Mouse (Mus musculus) C2C12 (cell line): Measurements from ENCODE around the gene Olfr844. TPM values are rescaled to one million over a fixed set of nuclear protein-coding genes. Genes with fewer than 3 reads are reported as not detected.

ENCODE experiments used
- H3K27me3 ChIP-seq: one replicate; pipeline ENCODE4 v1.6.1; 2011; ENCODE audit not compliant: control insufficient read depth, insufficient read depth, insufficient read length
- H3K36me3 ChIP-seq: one replicate; pipeline ENCODE4 v1.6.1; 2011; ENCODE audit not compliant: control insufficient read depth, insufficient read depth
- H3K4me3 ChIP-seq: one replicate; pipeline ENCODE4 v1.5.1; 2011; ENCODE audit warnings: mild to moderate bottlenecking, control low read depth; ENCODE audit not compliant: poor library complexity, insufficient read depth, severe bottlenecking
- H3K79me2 ChIP-seq: one replicate; pipeline ENCODE4 v1.6.1; 2011; ENCODE audit not compliant: control insufficient read depth, insufficient read depth
- H3K79me3 ChIP-seq: one replicate; pipeline ENCODE4 v1.6.1; 2011; ENCODE audit warnings: low read depth, control low read depth
- H3ac ChIP-seq: one replicate; pipeline ENCODE3; 2011; ENCODE audit warnings: low read depth; ENCODE audit not compliant: control insufficient read depth, insufficient read length
- CEBPB ChIP-seq: IDR thresholded peaks from one replicate; pipeline ENCODE4 v1.6.1; 2011; ENCODE audit warnings: low read depth, mild to moderate bottlenecking, control low read depth, moderate library complexity
- CTCF ChIP-seq: IDR thresholded peaks from one replicate; pipeline ENCODE4 v1.5.1; 2011; ENCODE audit not compliant: control insufficient read depth, insufficient read depth, insufficient read length
- FOSL1 ChIP-seq: IDR thresholded peaks from one replicate; pipeline ENCODE4 v1.8.0; 2011; ENCODE audit warnings: mild to moderate bottlenecking, low read length; ENCODE audit not compliant: poor library complexity, insufficient read depth, severe bottlenecking
- MAX ChIP-seq: IDR thresholded peaks from one replicate; pipeline ENCODE4 v1.6.1; 2011; ENCODE audit warnings: mild to moderate bottlenecking, control low read depth
- MYOD1 ChIP-seq: IDR thresholded peaks from one replicate; pipeline ENCODE4 v1.6.1; 2011; ENCODE audit warnings: low read depth; ENCODE audit not compliant: control insufficient read depth, insufficient read length
- MYOG ChIP-seq: IDR thresholded peaks from one replicate; pipeline ENCODE4 v1.6.1; 2011; ENCODE audit not compliant: control insufficient read depth, insufficient read length; ENCODE audit errors: extremely low read depth
- USF1 ChIP-seq: IDR thresholded peaks from one replicate; pipeline ENCODE4 v1.6.1; 2011; ENCODE audit warnings: low read depth, mild to moderate bottlenecking, control low read depth, moderate library complexity
- long read RNA-seq, 2 experiments: library from polyadenylated mRNA; unstranded; transcript quantifications; one replicate each; pipeline ENCODE4 v2.0.0; 2019 to 2020
- polyA plus RNA-seq: library from polyadenylated mRNA; unstranded; fragments of >200 nt; fragmentation: generic; extraction: Trizol; gene quantifications from one replicate; pipeline ENCODE4 v1.2.1, GENCODE M21; 2012; ENCODE audit warnings: missing spikeins

The Olfr844 gene
- not detected for polyA plus RNA-seq
- long read RNA-seq, experiment 1: 0 reads
- long read RNA-seq, experiment 2: 0 reads

DNA sequence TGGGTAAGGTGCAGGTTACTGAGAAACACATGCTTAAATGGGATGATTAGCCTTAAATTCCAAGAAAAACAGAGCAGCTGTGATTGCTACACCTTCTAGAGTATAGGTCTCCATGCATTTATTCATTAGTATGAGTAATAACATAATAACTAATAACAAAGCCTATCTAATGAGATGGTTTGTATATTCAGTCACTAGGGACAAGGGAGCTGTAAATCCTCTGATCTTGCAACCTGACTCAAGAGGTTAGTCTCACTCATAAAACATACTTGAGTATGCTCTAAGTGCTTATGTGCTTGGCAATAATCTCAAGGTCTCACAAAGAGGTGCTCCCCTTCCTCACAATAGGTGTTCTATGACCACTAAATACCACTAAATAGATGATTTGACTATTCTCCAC, at the start of gene Olfr844:
Gene Olfr844 (plus strand): TSS at position 301 of the 400 bp plus-strand sequence.
- Histone ChIP-seq H3K36me3 (no peaks in the 10 kb centered on the region), H3K27me3 (no peaks in the 10 kb centered on the region), H3K79me2 (no peaks in the 10 kb centered on the region), H3K79me3 (no peaks in the 10 kb centered on the region), H3K4me3 (no peak within 1 kb of the TSS), H3ac (no peak within 1 kb of the TSS)
- no peak for TF ChIP-seq CTCF
- no peak for TF ChIP-seq FOSL1
- TF ChIP-seq MYOD1: no peak
- TF ChIP-seq MAX: no peak
- no peak for TF ChIP-seq USF1

DNA sequence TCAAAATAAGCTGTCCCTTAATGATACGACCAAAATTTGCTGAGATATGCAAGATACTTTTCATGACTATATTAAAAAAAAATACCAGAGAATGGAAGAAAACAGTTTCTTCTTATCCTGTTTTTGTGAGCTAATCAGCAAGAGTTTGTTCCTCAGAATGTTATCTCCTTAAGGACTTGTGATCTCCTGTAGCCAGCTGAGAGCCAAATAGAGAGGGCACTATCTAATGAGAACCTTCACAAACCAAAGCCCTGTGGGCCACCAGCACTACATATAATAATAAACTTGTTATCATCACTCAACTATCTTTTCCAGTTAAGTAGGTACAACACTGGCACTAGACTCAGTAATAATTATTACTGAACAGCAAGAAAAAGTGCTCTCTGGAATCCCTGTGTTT, 20.0 kb downstream of the Olfr844 start, which contains the start of gene Olfr845:
Gene Olfr845 (plus strand): TSS at position 301 of the 400 bp plus-strand sequence.
- Histone ChIP-seq H3K36me3 (no peaks in the 10 kb centered on the region), H3K4me3 (no peak within 1 kb of the TSS), H3K79me2 (no peaks in the 10 kb centered on the region)

DNA sequence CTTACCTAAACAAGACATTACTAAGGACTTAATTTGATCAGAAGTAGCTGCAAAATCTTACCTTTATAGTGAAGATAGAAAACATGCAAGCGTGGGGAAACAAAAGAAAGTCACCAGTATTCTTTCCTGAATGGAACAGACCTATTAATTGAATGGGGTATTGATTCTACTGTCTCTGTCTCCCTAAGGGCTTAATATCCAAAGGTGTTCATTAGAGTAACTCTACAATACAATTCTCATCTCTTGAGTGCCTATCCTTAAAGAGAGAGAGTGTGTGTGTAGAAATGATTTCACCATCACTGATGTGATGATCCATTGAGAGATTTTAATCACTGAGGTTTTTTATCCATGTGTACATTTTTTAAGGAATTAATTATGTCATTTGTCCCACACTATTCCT, 47.8 kb downstream of the Olfr844 start, which contains the start of gene Olfr846:
Gene Olfr846 (minus strand): TSS at position 101 of the 400 bp plus-strand sequence.
- TF ChIP-seq CEBPB: no peak
- no peak for TF ChIP-seq FOSL1
- no peak for TF ChIP-seq MAX
- TF ChIP-seq MYOG: no peak
- no peak for TF ChIP-seq USF1
- TF ChIP-seq MYOD1: no peak
- TF ChIP-seq CTCF: no peak
- Histone ChIP-seq H3K27me3 (no peaks in the 10 kb centered on the region), H3K79me2 (no peaks in the 10 kb centered on the region), H3K79me3 (no peaks in the 10 kb centered on the region), H3K36me3 (no peaks in the 10 kb centered on the region), H3K4me3 (no peak within 1 kb of the TSS), H3ac (no peak within 1 kb of the TSS)

More for the DNA sequence above, 20.0 kb downstream of the Olfr844 start, which contains the start of gene Olfr845:
- Histone ChIP-seq H3ac (no peak within 1 kb of the TSS), H3K79me3 (no peaks in the 10 kb centered on the region), H3K27me3 (no peaks in the 10 kb centered on the region)
- no peak for TF ChIP-seq FOSL1
- TF ChIP-seq CEBPB: no peak
- no peak for TF ChIP-seq USF1
- no peak for TF ChIP-seq MYOG
- no peak for TF ChIP-seq CTCF
- TF ChIP-seq MYOD1: no peak
- TF ChIP-seq MAX: no peak

Other genes with a start within 250 kb of the Olfr844 start
- gene Olfr836, start 196.0 kb upstream of the Olfr844 start, polyA plus RNA-seq: not detected
- not detected for gene Olfr837, start 180.0 kb upstream of the Olfr844 start, polyA plus RNA-seq
- under 0.01 TPM for gene Olfr839-ps1, start 139.0 kb upstream of the Olfr844 start, polyA plus RNA-seq
- not detected for gene Olfr843, start 64.4 kb upstream of the Olfr844 start, polyA plus RNA-seq
- gene Olfr845, start 20.1 kb downstream of the Olfr844 start, polyA plus RNA-seq: 0.01 TPM
- 0.04 TPM for gene Olfr846, start 47.7 kb downstream of the Olfr844 start, polyA plus RNA-seq
- gene Olfr847, start 62.3 kb downstream of the Olfr844 start, polyA plus RNA-seq: 0.04 TPM
- 0.01 TPM for gene Olfr849, start 123.9 kb downstream of the Olfr844 start, polyA plus RNA-seq
- gene Olfr850, start 161.9 kb downstream of the Olfr844 start, polyA plus RNA-seq: not detected
- gene Olfr851, start 176.9 kb downstream of the Olfr844 start, polyA plus RNA-seq: not detected
- gene Olfr853, start 224.7 kb downstream of the Olfr844 start, polyA plus RNA-seq: not detected